8 mouse cellular contexts compared by ENCODE assay signal in the genomic region with DNA sequence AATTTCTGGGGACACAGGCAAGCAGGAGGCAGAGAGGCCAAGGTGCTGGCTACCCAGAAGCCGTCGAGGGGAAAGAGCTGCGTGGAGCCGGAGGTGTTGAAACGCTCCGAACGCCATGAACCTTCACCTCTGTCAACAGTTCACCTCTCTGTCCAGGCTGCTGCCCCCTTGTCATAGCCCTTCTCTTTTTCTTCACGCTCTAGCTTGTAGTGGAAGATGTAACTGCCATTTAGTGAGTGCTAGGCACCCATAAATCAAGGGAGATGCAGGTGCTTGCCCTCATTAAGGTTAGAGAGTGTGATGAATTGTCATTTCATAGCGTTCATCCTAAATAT. TPM values are rescaled to one million over a fixed set of nuclear protein-coding genes. Genes with fewer than 3 reads are reported as not detected.
A peak's percentile ranks its signal among the peaks of the same experiment; 100 is the strongest.
DNase-seq lines count a peak whose midpoint lies in the region; ATAC-seq lines count a peak whose summit lies in the region.

No protein-coding gene starts in this region.

- H3K27me3 ChIP-seq in neural tube, embryonic 11.5 days (ENCODE audit: control insufficient read depth, insufficient read depth, low read length): no peaks in the 10 kb centered on the region
- H3K27me3 ChIP-seq in forebrain, embryonic 10.5 days (ENCODE audit: poor library complexity, severe bottlenecking): no peaks in the 10 kb centered on the region
- H3K27me3 ChIP-seq in limb, embryonic 13.5 days: no peaks in the 10 kb centered on the region
- H3K27me3 ChIP-seq in stomach, embryonic 14.5 days (ENCODE audit: control insufficient read depth, insufficient read depth, low read length): no peaks in the 10 kb centered on the region

- no peaks in the 10 kb centered on the region for H3K9me3 ChIP-seq in neural tube, embryonic 11.5 days (ENCODE audit: control insufficient read depth, low read length)
- H3K9me3 ChIP-seq in forebrain, embryonic 10.5 days: no peaks in the 10 kb centered on the region; the same call in 1 of the 2 replicates
- no peaks in the 10 kb centered on the region for H3K9me3 ChIP-seq in limb, embryonic 13.5 days
- H3K9me3 ChIP-seq in stomach, embryonic 14.5 days (ENCODE audit: control insufficient read depth, low read depth, low read length): no peaks in the 10 kb centered on the region; the same call in 1 of the 2 replicates

- DNase-seq in neural tube, embryonic 11.5 days (ENCODE audit: low spot score): no peak
- no peak for DNase-seq in neural tube, embryonic 10.5 days (ENCODE audit: extremely low spot score, low spot score)
- no peak for DNase-seq in forebrain, embryonic 10.5 days (ENCODE audit: extremely low spot score, low spot score)
- DNase-seq in layer of hippocampus, adult 18-20 months (ENCODE audit: low spot score in 2 of 2): no peak
- no peak for DNase-seq in left cerebral cortex, adult 18-20 months (ENCODE audit: low spot score in 2 of 2)

- H3K4me2 ChIP-seq in neural tube, embryonic 11.5 days (ENCODE audit: low read depth): peak overlapping the region; percentile 77
- peak overlapping the region; percentile 98 for H3K4me2 ChIP-seq in limb, embryonic 13.5 days (replicated peaks)
- H3K4me2 ChIP-seq in stomach, embryonic 14.5 days (replicated peaks; ENCODE audit: low read depth, low read length): peak overlapping the region; percentile 97

- peak overlapping the region; percentile 93 for H3K4me3 ChIP-seq in neural tube, embryonic 11.5 days (ENCODE audit: low read depth, low read length)
- peak overlapping the region; percentile 81 for H3K4me3 ChIP-seq in forebrain, embryonic 10.5 days
- peak overlapping the region; percentile 91 for H3K4me3 ChIP-seq in limb, embryonic 13.5 days
- peak overlapping the region; percentile 97 for H3K4me3 ChIP-seq in stomach, embryonic 14.5 days (ENCODE audit: low read depth, low read length)

- no peak overlapping the region for H3K27ac ChIP-seq in neural tube, embryonic 11.5 days (ENCODE audit: low read depth, low read length)
- H3K27ac ChIP-seq in forebrain, embryonic 10.5 days: peak overlapping the region; percentile 90
- 0 out of 2 replicates have a peak overlapping the region, but pooled peaks have one; percentile 76 for H3K27ac ChIP-seq in limb, embryonic 13.5 days
- H3K27ac ChIP-seq in stomach, embryonic 14.5 days (ENCODE audit: low read length): no peak overlapping the region; the same call in 1 of the 2 replicates

- 1% methylated on average over 9 of the region's 9 CpGs for WGBS in neural tube, embryonic 11.5 days
- 2% methylated on average over 9 of the region's 9 CpGs for WGBS in forebrain, embryonic 10.5 days
- WGBS in limb, embryonic 13.5 days: under 1% methylated on average over 9 of the region's 9 CpGs
- WGBS in stomach, embryonic 14.5 days: 2% methylated on average over 9 of the region's 9 CpGs

- no peaks in the 10 kb centered on the region; the same call in 1 of the 2 replicates for H3K4me1 ChIP-seq in neural tube, embryonic 11.5 days (ENCODE audit: control insufficient read depth, insufficient read depth, low read length)
- peaks cover 28% of the 10 kb centered on the region for H3K4me1 ChIP-seq in forebrain, embryonic 10.5 days
- H3K4me1 ChIP-seq in limb, embryonic 13.5 days: peaks cover 20% of the 10 kb centered on the region
- peaks cover 9% of the 10 kb centered on the region; the same call in 1 of the 2 replicates for H3K4me1 ChIP-seq in stomach, embryonic 14.5 days (ENCODE audit: control insufficient read depth, insufficient read depth, low read length)

- ATAC-seq in neural tube, embryonic 11.5 days (ENCODE audit: insufficient read depth, low FRiP score, low TSS enrichment): no peak
- ATAC-seq in limb, embryonic 13.5 days (ENCODE audit: low FRiP score, low read depth): 0 out of 2 replicates have a peak, but pooled peaks have one; percentile 1
- ATAC-seq in stomach, embryonic 14.5 days (ENCODE audit: insufficient number of reproducible peaks, insufficient read depth, low FRiP score, low read depth): no peak
- no peak for ATAC-seq in megakaryocyte progenitor cell, adult 5-6 weeks (replicated peaks; ENCODE audit: poor library complexity)

- peaks cover 5% of the 10 kb centered on the region; the same call in 1 of the 2 replicates for H3K36me3 ChIP-seq in neural tube, embryonic 11.5 days (ENCODE audit: control insufficient read depth, insufficient read depth, low read length)
- peaks cover 26% of the 10 kb centered on the region for H3K36me3 ChIP-seq in forebrain, embryonic 10.5 days (replicated peaks)
- peaks cover 25% of the 10 kb centered on the region for H3K36me3 ChIP-seq in limb, embryonic 13.5 days
- peaks cover 22% of the 10 kb centered on the region for H3K36me3 ChIP-seq in stomach, embryonic 14.5 days (ENCODE audit: control insufficient read depth, insufficient read depth, low read length)

- H3K9ac ChIP-seq in neural tube, embryonic 11.5 days (ENCODE audit: low read length): peak overlapping the region; percentile 75
- peak overlapping the region; percentile 90 for H3K9ac ChIP-seq in limb, embryonic 13.5 days
- peak overlapping the region; percentile 95 for H3K9ac ChIP-seq in stomach, embryonic 14.5 days (replicated peaks; ENCODE audit: low read depth, low read length)

RNA-seq across cellular contexts. Expression of gene Coro7, which starts 4.8 kb away (rescaled TPM):
- polyA plus RNA-seq in neural tube, embryonic 11.5 days (2014; fragmentation: Nextera tagmentation; extraction: Ambion mirVana): 18.7 and 24.8 TPM in 2 replicates
- polyA plus RNA-seq in forebrain, embryonic 10.5 days (2016; fragmentation: Nextera tagmentation; extraction: Ambion mirVana): 17.6 and 19.1 TPM in 2 replicates
- polyA plus RNA-seq in limb, embryonic 13.5 days (2015; fragmentation: Nextera tagmentation; extraction: Ambion mirVana): 19.6 and 20.8 TPM in 2 replicates
- 15.0 and 16.6 TPM in 2 replicates for polyA plus RNA-seq in stomach, embryonic 14.5 days (2014; fragmentation: Nextera tagmentation; extraction: Ambion mirVana)
- 10 to 100 TPM; 79.0 to 95.7 TPM for total RNA-seq in layer of hippocampus, adult 18-20 months (2021)
- 62.1 and 67.0 TPM in 2 replicates for total RNA-seq in megakaryocyte progenitor cell, adult 5-6 weeks (2015)
- total RNA-seq in megakaryocyte progenitor cell, adult 5-6 weeks (2017): 34.1 and 40.2 TPM in 2 replicates
- 10 to 100 TPM; 78.4 to 85.4 TPM for total RNA-seq in left cerebral cortex, adult 18-20 months (2021)

RNA-seq across cellular contexts. Expression of gene Nmral1, which starts 34.7 kb away (rescaled TPM):
- polyA plus RNA-seq in neural tube, embryonic 11.5 days (2014; fragmentation: Nextera tagmentation; extraction: Ambion mirVana): 156 and 159 TPM in 2 replicates
- polyA plus RNA-seq in forebrain, embryonic 10.5 days (2016; fragmentation: Nextera tagmentation; extraction: Ambion mirVana): 243 and 248 TPM in 2 replicates
- polyA plus RNA-seq in limb, embryonic 13.5 days (2015; fragmentation: Nextera tagmentation; extraction: Ambion mirVana): 113 and 118 TPM in 2 replicates
- 69.7 and 70.6 TPM in 2 replicates for polyA plus RNA-seq in stomach, embryonic 14.5 days (2014; fragmentation: Nextera tagmentation; extraction: Ambion mirVana)
- 10 to 100 TPM; 17.7 to 18.0 TPM for total RNA-seq in layer of hippocampus, adult 18-20 months (2021)
- 61.8 and 64.7 TPM in 2 replicates for total RNA-seq in megakaryocyte progenitor cell, adult 5-6 weeks (2015)
- 65.5 and 70.5 TPM in 2 replicates for total RNA-seq in megakaryocyte progenitor cell, adult 5-6 weeks (2017)
- 10 to 100 TPM; 11.2 to 11.6 TPM for total RNA-seq in left cerebral cortex, adult 18-20 months (2021)

RNA-seq across cellular contexts. Expression of gene Hmox2, which starts 41.7 kb away (rescaled TPM):
- polyA plus RNA-seq in neural tube, embryonic 11.5 days (2014; fragmentation: Nextera tagmentation; extraction: Ambion mirVana): 91.7 and 103 TPM in 2 replicates
- polyA plus RNA-seq in forebrain, embryonic 10.5 days (2016; fragmentation: Nextera tagmentation; extraction: Ambion mirVana): 80.6 and 81.5 TPM in 2 replicates
- 112 and 116 TPM in 2 replicates for polyA plus RNA-seq in limb, embryonic 13.5 days (2015; fragmentation: Nextera tagmentation; extraction: Ambion mirVana)
- polyA plus RNA-seq in stomach, embryonic 14.5 days (2014; fragmentation: Nextera tagmentation; extraction: Ambion mirVana): 96.9 and 105 TPM in 2 replicates
- 100 to 1,000 TPM in 1 of 2 experiments, 10 to 100 TPM in 1; 94.2 to 105 TPM for total RNA-seq in layer of hippocampus, adult 18-20 months (2021)
- 68.6 and 81.1 TPM in 2 replicates for total RNA-seq in megakaryocyte progenitor cell, adult 5-6 weeks (2015)
- total RNA-seq in megakaryocyte progenitor cell, adult 5-6 weeks (2017): 74.7 and 78.8 TPM in 2 replicates
- total RNA-seq in left cerebral cortex, adult 18-20 months (2021): 10 to 100 TPM; 85.7 to 89.9 TPM

RNA-seq across cellular contexts. Expression of gene Dnaja3, which starts 44.6 kb away (rescaled TPM):
- polyA plus RNA-seq in neural tube, embryonic 11.5 days (2014; fragmentation: Nextera tagmentation; extraction: Ambion mirVana): 54.2 and 56.6 TPM in 2 replicates
- 63.7 and 66.3 TPM in 2 replicates for polyA plus RNA-seq in forebrain, embryonic 10.5 days (2016; fragmentation: Nextera tagmentation; extraction: Ambion mirVana)
- 56.6 and 60.0 TPM in 2 replicates for polyA plus RNA-seq in limb, embryonic 13.5 days (2015; fragmentation: Nextera tagmentation; extraction: Ambion mirVana)
- polyA plus RNA-seq in stomach, embryonic 14.5 days (2014; fragmentation: Nextera tagmentation; extraction: Ambion mirVana): 57.8 and 61.6 TPM in 2 replicates
- total RNA-seq in layer of hippocampus, adult 18-20 months (2021): 10 to 100 TPM; 66.1 to 66.9 TPM
- 24.6 and 26.3 TPM in 2 replicates for total RNA-seq in megakaryocyte progenitor cell, adult 5-6 weeks (2015)
- total RNA-seq in megakaryocyte progenitor cell, adult 5-6 weeks (2017): 59.5 and 71.1 TPM in 2 replicates
- total RNA-seq in left cerebral cortex, adult 18-20 months (2021): 10 to 100 TPM; 61.5 to 64.2 TPM

RNA-seq across cellular contexts. Expression of gene Vasn, which starts 44.7 kb away (rescaled TPM):
- polyA plus RNA-seq in neural tube, embryonic 11.5 days (2014; fragmentation: Nextera tagmentation; extraction: Ambion mirVana): 10.5 and 11.1 TPM in 2 replicates
- 9.2 and 9.3 TPM in 2 replicates for polyA plus RNA-seq in forebrain, embryonic 10.5 days (2016; fragmentation: Nextera tagmentation; extraction: Ambion mirVana)
- 35.6 and 35.9 TPM in 2 replicates for polyA plus RNA-seq in limb, embryonic 13.5 days (2015; fragmentation: Nextera tagmentation; extraction: Ambion mirVana)
- 17.5 and 20.4 TPM in 2 replicates for polyA plus RNA-seq in stomach, embryonic 14.5 days (2014; fragmentation: Nextera tagmentation; extraction: Ambion mirVana)
- 1 to 10 TPM; 4.5 to 5.3 TPM for total RNA-seq in layer of hippocampus, adult 18-20 months (2021)
- total RNA-seq in megakaryocyte progenitor cell, adult 5-6 weeks (2015): 0.07 and 0.49 TPM in 2 replicates
- total RNA-seq in megakaryocyte progenitor cell, adult 5-6 weeks (2017): 0.17 and 0.34 TPM in 2 replicates
- total RNA-seq in left cerebral cortex, adult 18-20 months (2021): 10 to 100 TPM; 11.5 to 11.6 TPM

Comparison
In these comparisons a context has a peak if more than half of its experiments do, and no peak if none do; other contexts are left out.
1. H3K27ac ChIP-seq: peak in forebrain, embryonic 10.5 days (single experiment) and limb, embryonic 13.5 days (single experiment); none in neural tube, embryonic 11.5 days (single experiment) and stomach, embryonic 14.5 days (single experiment).
2. Peak in every context shown above with its lines, with median percentiles within 50 percentile points of each other: H3K4me2 ChIP-seq, H3K4me3 ChIP-seq and H3K9ac ChIP-seq.